Mouse (Mus musculus): ENCODE measurements around the gene Smim14. TPM values are rescaled to one million over a fixed set of nuclear protein-coding genes. Genes with fewer than 3 reads are reported as not detected.

Gene Smim14
- polyA plus RNA-seq, 1 experiment from 2014 or later = 144 TPM

DNA sequence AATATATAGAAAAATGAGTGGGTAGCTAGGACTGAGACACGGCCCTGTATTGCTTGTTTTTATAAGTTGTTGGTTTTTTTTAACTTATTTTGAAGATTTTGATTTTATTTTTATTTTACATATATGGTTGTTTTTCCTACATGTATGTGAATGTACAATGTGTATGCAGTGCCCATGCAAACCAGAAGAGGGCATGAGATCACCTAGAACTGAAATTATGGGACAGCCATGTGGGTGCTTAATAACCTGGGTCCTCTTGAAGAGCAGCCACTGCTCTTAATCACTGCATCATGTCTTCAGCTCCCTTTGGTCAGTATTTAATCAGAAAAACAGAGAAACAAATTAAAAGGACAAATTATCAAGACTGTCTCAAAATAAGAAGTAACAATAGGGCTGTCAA is 15.2 kb downstream of the Smim14 start:
- Histone ChIP-seq H3K27me3 (ENCODE audit: control insufficient read depth, insufficient read depth, low read length) (no peaks in the 10 kb centered on the region), H3K9me3 (ENCODE audit: control insufficient read depth, low read length) (no peaks in the 10 kb centered on the region), H3K27ac (replicated peaks in 1 of 2; ENCODE audit: control insufficient read depth in 1 of 2, insufficient read depth in 1 of 2, low read depth in 2 of 2, low read length in 2 of 2) (no peak overlapping the region), H3K4me1 (ENCODE audit: control insufficient read depth in 2 of 2, insufficient read depth in 2 of 2, low read length in 2 of 2) (no peaks in the 10 kb centered on the region), H3K4me2 (ENCODE audit: low read length) (no peak overlapping the region), H3K36me3 (ENCODE audit: control insufficient read depth, insufficient read depth, low read length) (no peaks in the 10 kb centered on the region), H3K4me3 (ENCODE audit: control insufficient read depth in 1 of 2, insufficient read depth in 1 of 2, low read depth in 1 of 2, low read length in 2 of 2) (no peak overlapping the region), H3K9ac (ENCODE audit: low read length) (no peak overlapping the region)
- ATAC-seq (ENCODE audit: insufficient number of reproducible peaks, insufficient read depth, low FRiP score, low read depth) = no peak
- WGBS = 82% methylated on average over 1 of the region's 1 CpGs

DNA sequence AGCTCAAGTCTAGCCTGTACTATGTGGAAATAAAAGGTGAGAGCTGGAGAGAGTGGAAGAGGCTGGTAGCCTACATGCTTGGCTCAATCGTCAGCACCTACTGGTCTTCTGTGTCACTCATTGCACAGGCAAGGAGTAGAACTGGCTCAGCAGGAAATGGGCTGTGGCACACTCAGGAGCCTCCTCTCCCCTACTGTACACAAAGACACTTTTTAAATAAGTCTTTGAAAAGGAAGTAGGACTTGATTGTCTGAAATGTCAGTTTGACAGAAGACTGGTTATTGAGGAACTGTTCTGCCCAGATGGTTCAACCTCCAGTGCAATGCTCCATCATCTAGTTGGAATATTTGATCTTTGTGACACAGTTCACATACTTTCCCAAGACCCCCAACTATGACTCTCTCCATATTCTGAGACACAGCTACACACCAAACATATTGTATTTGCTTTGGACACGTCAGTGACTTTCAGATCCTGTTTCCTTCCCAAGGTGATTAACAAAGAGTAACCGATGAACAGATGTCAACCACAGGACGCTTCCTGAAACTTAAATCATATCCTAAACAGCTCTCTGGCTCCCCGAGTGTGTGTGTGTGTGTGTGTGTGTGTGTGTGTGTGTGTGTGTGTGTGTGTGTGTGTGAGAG is 22.2 kb downstream of the Smim14 start:
- ATAC-seq (ENCODE audit: insufficient number of reproducible peaks, insufficient read depth, low FRiP score, low read depth) = no peak
- Histone ChIP-seq H3K27ac (replicated peaks in 1 of 2; ENCODE audit: control insufficient read depth in 1 of 2, insufficient read depth in 1 of 2, low read depth in 2 of 2, low read length in 2 of 2) (no peak overlapping the region), H3K9ac (ENCODE audit: low read length) (no peak overlapping the region), H3K4me1 (ENCODE audit: control insufficient read depth in 2 of 2, insufficient read depth in 2 of 2, low read length in 2 of 2) (no peaks in the 10 kb centered on the region; a peak in 1 of 4 replicates), H3K27me3 (ENCODE audit: control insufficient read depth, insufficient read depth, low read length) (no peaks in the 10 kb centered on the region), H3K36me3 (ENCODE audit: control insufficient read depth, insufficient read depth, low read length) (no peaks in the 10 kb centered on the region), H3K4me3 (ENCODE audit: control insufficient read depth in 1 of 2, insufficient read depth in 1 of 2, low read depth in 1 of 2, low read length in 2 of 2) (no peak overlapping the region), H3K4me2 (ENCODE audit: low read length) (no peak overlapping the region), H3K9me3 (ENCODE audit: control insufficient read depth, low read length) (no peaks in the 10 kb centered on the region)
- whole genome bisulfite sequencing = 49% methylated on average over 5 of the region's 5 CpGs

DNA sequence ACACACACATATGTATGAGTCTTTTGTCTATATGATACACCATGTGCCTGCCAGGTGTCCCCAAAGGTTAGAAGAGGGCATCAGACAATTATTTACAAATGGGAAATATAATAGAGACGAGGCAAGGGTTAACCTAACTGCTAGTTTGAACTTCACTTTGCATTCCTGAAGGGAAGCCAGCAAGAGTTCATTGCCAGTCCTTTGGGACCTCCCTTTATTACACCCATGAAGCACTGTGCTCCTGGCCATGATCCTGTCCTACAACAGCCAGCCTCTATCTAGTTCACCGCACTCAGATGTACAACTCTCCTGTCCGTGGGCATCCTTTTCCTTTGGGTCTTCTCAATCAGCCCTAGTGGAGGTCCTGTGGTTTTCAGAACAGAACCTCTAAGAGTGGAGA is 23.5 kb downstream of the Smim14 start:
- Histone ChIP-seq H3K9ac (ENCODE audit: low read length) (no peak overlapping the region), H3K9me3 (ENCODE audit: control insufficient read depth, low read length) (no peaks in the 10 kb centered on the region), H3K27ac (replicated peaks in 1 of 2; ENCODE audit: control insufficient read depth in 1 of 2, insufficient read depth in 1 of 2, low read depth in 2 of 2, low read length in 2 of 2) (no peak overlapping the region), H3K4me2 (ENCODE audit: low read length) (no peak overlapping the region), H3K4me1 (ENCODE audit: control insufficient read depth in 2 of 2, insufficient read depth in 2 of 2, low read length in 2 of 2) (no peaks in the 10 kb centered on the region; a peak in 1 of 4 replicates), H3K36me3 (ENCODE audit: control insufficient read depth, insufficient read depth, low read length) (no peaks in the 10 kb centered on the region), H3K27me3 (ENCODE audit: control insufficient read depth, insufficient read depth, low read length) (no peaks in the 10 kb centered on the region), H3K4me3 (ENCODE audit: control insufficient read depth in 1 of 2, insufficient read depth in 1 of 2, low read depth in 1 of 2, low read length in 2 of 2) (no peak overlapping the region)
- WGBS = 70% methylated on average over 3 of the region's 3 CpGs
- no peak for ATAC-seq (ENCODE audit: insufficient number of reproducible peaks, insufficient read depth, low FRiP score, low read depth)

DNA sequence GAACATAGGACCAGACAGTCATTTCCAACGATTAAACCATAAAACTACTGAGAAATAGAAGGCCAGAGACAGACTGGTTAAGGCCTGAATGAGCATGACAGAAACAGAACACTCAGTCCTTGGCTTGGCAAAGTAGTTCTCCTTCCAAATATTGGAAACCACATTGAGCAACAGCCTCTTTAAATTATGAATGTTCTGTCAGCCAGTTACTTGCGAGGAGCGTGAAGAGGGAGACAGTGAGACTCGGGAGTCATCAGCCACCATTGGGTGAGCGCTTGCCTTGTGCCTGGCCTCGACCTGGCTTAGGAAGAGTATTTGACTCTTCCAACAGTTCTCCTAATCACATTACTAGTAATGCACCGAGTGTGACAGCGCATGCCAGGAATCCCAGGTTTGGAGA is 28.6 kb downstream of the Smim14 start:
- H3K4me1 ChIP-seq (ENCODE audit: control insufficient read depth in 2 of 2, insufficient read depth in 2 of 2, low read length in 2 of 2) = no peaks in the 10 kb centered on the region
- H3K9ac ChIP-seq (ENCODE audit: low read length) = no peak overlapping the region
- WGBS = 71% methylated on average over 8 of the region's 8 CpGs
- H3K27me3 ChIP-seq (ENCODE audit: control insufficient read depth, insufficient read depth, low read length) = no peaks in the 10 kb centered on the region
- no peak for ATAC-seq (ENCODE audit: insufficient number of reproducible peaks, insufficient read depth, low FRiP score, low read depth)
- H3K4me3 ChIP-seq (ENCODE audit: control insufficient read depth in 1 of 2, insufficient read depth in 1 of 2, low read depth in 1 of 2, low read length in 2 of 2) = no peak overlapping the region
- no peak overlapping the region for H3K4me2 ChIP-seq (ENCODE audit: low read length)
- no peaks in the 10 kb centered on the region for H3K36me3 ChIP-seq (ENCODE audit: control insufficient read depth, insufficient read depth, low read length)
- no peaks in the 10 kb centered on the region for H3K9me3 ChIP-seq (ENCODE audit: control insufficient read depth, low read length)
- H3K27ac ChIP-seq (replicated peaks in 1 of 2; ENCODE audit: control insufficient read depth in 1 of 2, insufficient read depth in 1 of 2, low read depth in 2 of 2, low read length in 2 of 2) = no peak overlapping the region

DNA sequence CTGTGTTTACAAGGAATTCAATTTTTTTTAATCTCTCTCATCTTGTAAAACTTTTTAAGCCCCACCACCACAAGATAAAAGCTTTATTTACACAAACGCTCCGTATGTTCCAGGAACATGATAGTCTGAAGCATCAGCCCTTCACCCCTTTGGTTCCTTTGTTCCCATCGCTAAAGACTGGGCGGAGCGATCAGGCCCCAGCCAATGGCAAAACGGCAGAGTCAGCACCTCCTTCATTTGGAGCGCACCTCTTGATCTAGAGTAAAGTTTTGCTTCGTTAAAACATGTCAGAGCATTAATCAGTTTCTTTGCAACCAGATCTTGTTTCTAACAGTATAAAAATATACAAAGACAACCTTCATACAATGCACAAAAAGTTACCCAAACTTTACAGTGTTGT is 31.2 kb downstream of the Smim14 start:
- WGBS = 8% methylated on average over 8 of the region's 8 CpGs
- no peak for ATAC-seq (ENCODE audit: insufficient number of reproducible peaks, insufficient read depth, low FRiP score, low read depth)
- Histone ChIP-seq H3K9ac (ENCODE audit: low read length) (no peak overlapping the region), H3K4me3 (ENCODE audit: control insufficient read depth in 1 of 2, insufficient read depth in 1 of 2, low read depth in 1 of 2, low read length in 2 of 2) (no peak overlapping the region; a peak in 1 of 4 replicates), H3K27ac (replicated peaks in 1 of 2; ENCODE audit: control insufficient read depth in 1 of 2, insufficient read depth in 1 of 2, low read depth in 2 of 2, low read length in 2 of 2) (no peak overlapping the region), H3K9me3 (ENCODE audit: control insufficient read depth, low read length) (no peaks in the 10 kb centered on the region), H3K36me3 (ENCODE audit: control insufficient read depth, insufficient read depth, low read length) (no peaks in the 10 kb centered on the region), H3K4me2 (ENCODE audit: low read length) (peak overlapping the region; percentile 54), H3K4me1 (ENCODE audit: control insufficient read depth in 2 of 2, insufficient read depth in 2 of 2, low read length in 2 of 2) (no peaks in the 10 kb centered on the region), H3K27me3 (ENCODE audit: control insufficient read depth, insufficient read depth, low read length) (no peaks in the 10 kb centered on the region)

DNA sequence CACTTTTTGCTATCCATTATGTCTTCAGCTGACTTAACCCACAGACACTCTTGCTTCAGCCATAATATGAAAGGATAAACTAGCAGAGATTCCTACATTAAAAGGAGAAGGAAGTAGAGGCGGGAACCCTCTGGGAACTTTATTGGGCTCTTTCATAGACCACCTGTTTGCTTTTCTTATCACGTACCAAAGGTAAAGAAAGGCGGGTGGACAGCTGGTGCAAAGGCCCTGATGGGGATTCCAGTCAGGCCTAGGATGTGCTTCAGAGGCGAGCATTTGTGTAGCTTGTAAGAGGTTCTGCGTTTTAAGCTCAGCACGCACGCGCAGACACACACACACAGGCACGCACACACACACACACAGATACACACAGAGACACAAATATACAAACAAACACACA is 35.6 kb downstream of the Smim14 start:
- no peak for ATAC-seq (ENCODE audit: insufficient number of reproducible peaks, insufficient read depth, low FRiP score, low read depth)
- 92% methylated on average over 9 of the region's 9 CpGs for WGBS
- no peak overlapping the region for H3K4me2 ChIP-seq (ENCODE audit: low read length)
- H3K4me3 ChIP-seq (ENCODE audit: control insufficient read depth in 1 of 2, insufficient read depth in 1 of 2, low read depth in 1 of 2, low read length in 2 of 2) = no peak overlapping the region
- no peak overlapping the region for H3K9ac ChIP-seq (ENCODE audit: low read length)
- H3K27ac ChIP-seq (replicated peaks in 1 of 2; ENCODE audit: control insufficient read depth in 1 of 2, insufficient read depth in 1 of 2, low read depth in 2 of 2, low read length in 2 of 2) = no peak overlapping the region
- H3K27me3 ChIP-seq (ENCODE audit: control insufficient read depth, insufficient read depth, low read length) = no peaks in the 10 kb centered on the region
- H3K4me1 ChIP-seq (ENCODE audit: control insufficient read depth in 2 of 2, insufficient read depth in 2 of 2, low read length in 2 of 2) = no peaks in the 10 kb centered on the region
- H3K9me3 ChIP-seq (ENCODE audit: control insufficient read depth, low read length) = no peaks in the 10 kb centered on the region
- no peaks in the 10 kb centered on the region for H3K36me3 ChIP-seq (ENCODE audit: control insufficient read depth, insufficient read depth, low read length)

DNA sequence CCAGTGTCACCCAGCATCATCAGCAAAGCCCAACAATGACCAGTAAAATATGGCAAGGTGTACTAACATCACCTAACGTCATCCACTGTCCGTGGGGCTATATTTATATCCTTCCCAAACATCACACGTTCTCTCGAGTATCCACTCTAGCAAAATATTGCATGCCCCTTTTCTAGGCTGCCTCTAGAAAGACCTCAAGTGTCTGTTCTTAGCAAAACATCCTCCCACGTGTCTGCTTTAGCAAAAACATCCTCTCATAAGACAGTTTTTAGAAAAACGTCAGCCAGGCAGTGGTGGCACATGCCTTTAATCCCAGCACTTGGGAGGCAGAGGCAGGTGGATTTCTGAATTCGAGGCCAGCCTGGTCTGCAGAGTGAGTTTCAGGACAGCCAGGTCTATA is 36.8 kb downstream of the Smim14 start:
- Histone ChIP-seq H3K4me3 (ENCODE audit: control insufficient read depth in 1 of 2, insufficient read depth in 1 of 2, low read depth in 1 of 2, low read length in 2 of 2) (no peak overlapping the region), H3K9ac (ENCODE audit: low read length) (no peak overlapping the region), H3K36me3 (ENCODE audit: control insufficient read depth, insufficient read depth, low read length) (no peaks in the 10 kb centered on the region), H3K9me3 (ENCODE audit: control insufficient read depth, low read length) (no peaks in the 10 kb centered on the region), H3K27me3 (ENCODE audit: control insufficient read depth, insufficient read depth, low read length) (no peaks in the 10 kb centered on the region), H3K4me2 (ENCODE audit: low read length) (no peak overlapping the region), H3K27ac (replicated peaks in 1 of 2; ENCODE audit: control insufficient read depth in 1 of 2, insufficient read depth in 1 of 2, low read depth in 2 of 2, low read length in 2 of 2) (no peak overlapping the region), H3K4me1 (ENCODE audit: control insufficient read depth in 2 of 2, insufficient read depth in 2 of 2, low read length in 2 of 2) (no peaks in the 10 kb centered on the region)
- WGBS = 69% methylated on average over 7 of the region's 7 CpGs
- ATAC-seq (ENCODE audit: insufficient number of reproducible peaks, insufficient read depth, low FRiP score, low read depth) = no peak
